Mouse (Mus musculus) kidney, adult 11 months (tissue): ENCODE measurements around the gene Rbm4b.

Source experiments
- DNase-seq: peaks from one replicate; pipeline ENCODE4 v3.0.0; 2022

Rbm4b gene

DNA sequence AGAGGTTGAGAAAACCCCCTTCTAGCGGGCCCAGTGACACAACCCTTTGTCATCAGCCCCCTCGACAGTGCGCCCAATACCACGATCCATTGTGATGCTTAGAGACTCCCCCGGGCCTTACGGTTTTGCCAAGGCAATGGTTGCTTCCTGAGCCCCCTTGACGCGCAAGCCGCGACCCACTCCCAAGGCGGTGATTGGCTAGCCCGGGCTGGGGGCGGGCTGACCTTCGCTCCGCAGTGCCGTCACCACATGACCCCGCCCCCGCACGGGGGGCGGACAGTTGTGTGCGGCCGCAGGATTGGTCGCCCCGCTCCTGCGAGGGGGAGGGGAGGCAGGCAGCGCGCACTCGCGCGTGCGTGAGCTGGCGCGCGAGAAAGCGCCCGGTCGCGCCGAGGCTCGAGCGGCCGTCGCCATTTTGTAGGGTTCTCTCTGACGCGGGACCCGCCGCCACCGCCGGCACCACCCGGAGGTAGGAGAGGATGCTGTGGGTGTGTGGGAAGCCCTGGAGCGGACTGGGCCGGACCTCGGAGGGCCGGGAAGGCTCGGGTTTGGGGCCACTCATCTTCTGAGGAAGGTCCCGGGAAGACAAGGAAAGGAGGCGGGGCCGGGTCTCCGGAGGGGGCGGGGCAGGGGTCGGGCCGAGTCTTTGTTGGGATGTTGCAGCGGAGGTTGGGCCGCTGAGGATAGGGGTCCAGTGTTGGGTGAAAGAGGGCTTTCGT lies at the start of gene Rbm4b:
Gene Rbm4b (plus strand): TSS at position 305 of the 719 bp plus-strand sequence.
- peak; percentile 95 for DNase-seq

DNA sequence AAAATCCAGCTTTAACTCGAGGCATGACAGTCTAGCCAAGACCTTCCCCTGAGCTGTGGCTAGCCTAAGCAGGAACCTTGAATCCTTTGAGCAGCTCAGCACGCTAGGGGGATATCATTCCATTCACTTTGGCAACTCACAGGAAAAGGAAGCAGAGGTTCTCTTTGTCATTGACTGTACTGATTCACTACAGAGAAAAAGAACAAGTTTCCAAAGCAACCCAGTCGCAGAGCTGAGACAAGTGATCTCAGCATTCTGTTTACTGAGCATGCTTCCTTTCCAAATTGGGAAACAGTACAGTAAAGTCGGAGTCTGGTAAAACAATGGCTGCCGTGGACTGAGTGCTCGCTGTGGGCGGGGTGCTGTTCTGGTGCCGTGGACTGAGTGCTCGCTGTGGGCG lies 47.5 kb upstream of the Rbm4b start:
- DNase-seq, result no peak

DNA sequence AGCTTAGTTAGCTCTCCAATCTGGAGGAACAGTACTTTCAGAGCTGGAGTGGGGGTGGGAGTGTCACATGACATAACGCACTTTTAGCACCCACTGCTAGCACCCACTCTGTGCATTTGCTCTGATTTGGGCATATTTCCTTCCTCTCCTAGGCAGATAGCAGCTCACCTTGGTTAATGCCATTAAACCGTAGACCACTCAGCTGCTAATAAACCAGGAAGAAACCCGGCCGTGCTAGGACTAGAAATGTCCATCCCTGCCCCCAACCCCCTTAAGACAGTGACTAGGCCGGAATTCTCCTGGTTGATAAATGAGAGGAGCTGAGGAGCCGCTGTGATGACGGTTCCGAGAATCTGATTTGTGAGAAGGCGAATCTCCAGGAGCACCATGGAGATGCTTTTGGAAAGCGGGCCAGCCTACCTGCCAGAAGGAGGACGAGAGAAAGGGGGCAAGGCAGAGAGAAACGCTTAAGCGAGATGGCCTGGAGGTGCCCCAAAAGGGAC lies 45.1 kb upstream of the Rbm4b start, which contains the start of gene Sptbn2:
Gene Sptbn2 (plus strand): TSS at position 70 of the 503 bp plus-strand sequence.
- DNase-seq, result no peak

DNA sequence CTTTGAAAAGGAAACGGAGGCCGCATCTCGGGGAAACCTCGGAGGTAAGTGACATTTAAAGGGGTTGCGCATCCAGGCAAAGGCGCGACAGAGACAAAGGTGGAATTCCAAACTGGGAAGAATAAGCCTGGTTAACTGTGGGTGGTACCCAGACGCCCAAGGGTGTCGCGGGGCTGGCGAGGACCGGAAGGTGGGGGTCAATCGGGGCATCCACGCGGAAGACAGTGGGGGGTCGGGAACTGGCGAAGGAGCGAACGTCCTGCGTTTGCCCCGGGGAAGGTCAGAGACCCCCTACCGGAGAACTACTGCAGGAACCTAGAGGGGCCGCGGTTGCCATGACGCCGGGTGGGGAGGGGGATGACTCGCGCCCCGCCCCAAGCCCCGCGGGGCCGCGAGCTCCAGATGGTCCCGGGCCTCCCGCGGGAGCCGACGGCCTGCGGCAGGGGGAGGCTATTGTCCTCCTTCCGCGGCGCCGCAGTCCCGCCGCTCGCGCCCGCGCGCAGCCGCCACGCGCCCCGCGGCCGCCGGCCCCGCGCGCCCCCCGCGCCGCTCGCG lies 44.6 kb upstream of the Rbm4b start:
- DNase-seq, result no peak

DNA sequence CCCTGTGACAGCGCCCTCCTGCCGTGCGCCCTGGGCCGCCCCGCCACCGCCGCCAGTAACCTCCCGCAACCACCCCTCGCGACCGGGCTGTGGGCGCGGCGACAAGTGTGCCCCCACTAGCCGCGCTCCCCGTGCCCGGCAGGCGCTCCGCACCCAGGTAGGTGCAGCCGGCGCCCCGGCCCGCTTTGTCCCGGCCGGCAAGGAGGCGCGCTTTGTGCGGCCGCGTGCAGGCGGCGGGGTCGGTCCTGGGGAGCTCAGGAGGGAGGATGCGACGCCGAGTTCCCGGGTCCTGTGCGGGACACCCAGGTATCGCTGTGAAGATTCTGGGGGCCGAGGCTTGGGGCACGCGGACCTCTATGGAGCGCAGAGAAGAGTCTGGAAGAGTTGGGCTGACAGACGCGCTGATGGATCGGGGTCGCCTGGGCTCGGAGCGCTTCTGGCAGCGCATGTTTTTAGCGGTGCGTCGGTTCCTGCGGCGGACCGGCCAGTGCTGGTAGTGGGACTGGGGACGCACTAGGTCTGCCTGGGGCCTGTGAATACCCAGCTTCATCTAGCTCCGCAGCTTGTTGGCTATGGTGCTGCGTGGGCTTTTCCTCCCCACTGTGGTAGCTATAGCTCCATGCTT lies 44.0 kb upstream of the Rbm4b start:
- no peak for DNase-seq

DNA sequence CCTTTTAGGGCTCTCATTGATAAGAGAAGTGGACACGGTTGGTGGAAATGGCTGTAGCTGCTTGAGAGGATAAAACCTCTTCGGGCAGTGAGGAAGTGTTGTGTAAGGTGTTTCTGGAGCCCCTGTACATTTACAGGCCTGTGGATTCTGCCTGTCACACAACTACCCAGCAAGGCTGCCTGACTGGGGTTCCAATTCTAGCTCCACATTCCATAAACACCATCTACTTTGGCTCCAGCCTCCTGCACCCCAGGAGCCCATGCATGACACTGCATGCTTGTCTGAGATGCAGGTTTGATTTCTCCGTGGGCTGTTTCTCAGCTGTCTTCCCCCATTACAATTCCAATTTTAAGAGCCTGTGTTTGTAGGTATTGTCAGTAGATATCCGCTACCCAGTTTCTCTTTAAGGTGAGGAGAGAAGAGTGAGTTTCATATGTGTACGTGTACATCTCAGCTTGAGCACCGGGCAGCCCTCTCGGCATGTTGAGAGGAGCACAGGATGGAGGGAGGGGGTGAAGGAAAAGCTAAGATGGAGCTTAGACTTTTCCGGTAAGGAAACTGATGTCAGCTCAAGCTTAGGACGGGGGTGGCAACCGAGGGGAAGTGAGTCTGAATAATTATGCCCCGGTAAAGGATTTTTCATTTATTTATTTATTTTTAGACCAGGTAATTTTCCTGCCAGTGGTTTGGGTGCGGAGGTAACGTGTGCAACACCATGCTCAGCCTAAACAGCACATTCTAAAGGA lies 43.3 kb upstream of the Rbm4b start:
- no peak for DNase-seq

DNA sequence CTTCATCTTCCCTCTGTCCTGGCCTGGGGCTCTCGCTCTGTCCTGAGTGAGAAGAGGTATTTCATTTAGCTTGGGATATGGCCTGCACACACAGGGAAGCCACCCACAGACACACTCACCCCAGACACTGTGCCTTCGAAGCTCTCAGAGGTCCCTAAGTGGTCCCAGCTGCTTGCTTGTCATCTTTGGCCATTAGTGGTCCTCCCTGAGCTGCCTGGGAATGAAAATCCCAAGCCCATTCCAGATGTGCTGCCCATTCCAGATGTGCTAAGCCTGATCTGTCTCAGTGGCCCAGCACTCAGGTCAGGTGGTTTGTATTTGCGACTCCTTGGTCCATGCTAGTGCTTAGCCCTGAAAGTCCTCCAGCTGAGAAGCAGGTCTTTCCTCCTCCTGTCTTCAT lies 42.4 kb upstream of the Rbm4b start:
- no peak for DNase-seq

DNA sequence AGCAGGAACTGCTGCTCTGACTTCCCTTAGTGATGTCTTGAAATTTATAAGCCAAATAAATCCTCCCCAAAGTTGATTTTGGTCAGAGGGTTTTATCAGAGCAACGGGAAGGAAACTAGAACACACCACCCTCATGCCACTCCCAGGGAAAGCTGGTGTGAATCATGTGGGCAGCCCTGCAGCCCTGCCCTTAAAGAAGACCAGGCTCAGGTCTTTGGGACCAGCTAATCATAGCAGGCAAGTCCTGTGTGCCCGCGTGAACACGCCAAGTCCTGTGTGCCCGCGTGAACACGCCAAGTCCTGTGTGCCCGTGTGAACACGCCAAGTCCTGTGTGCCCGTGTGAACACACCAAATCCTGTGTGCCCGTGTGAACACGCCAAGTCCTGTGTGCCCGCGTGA lies 39.5 kb upstream of the Rbm4b start:
- DNase-seq, result no peak

DNA sequence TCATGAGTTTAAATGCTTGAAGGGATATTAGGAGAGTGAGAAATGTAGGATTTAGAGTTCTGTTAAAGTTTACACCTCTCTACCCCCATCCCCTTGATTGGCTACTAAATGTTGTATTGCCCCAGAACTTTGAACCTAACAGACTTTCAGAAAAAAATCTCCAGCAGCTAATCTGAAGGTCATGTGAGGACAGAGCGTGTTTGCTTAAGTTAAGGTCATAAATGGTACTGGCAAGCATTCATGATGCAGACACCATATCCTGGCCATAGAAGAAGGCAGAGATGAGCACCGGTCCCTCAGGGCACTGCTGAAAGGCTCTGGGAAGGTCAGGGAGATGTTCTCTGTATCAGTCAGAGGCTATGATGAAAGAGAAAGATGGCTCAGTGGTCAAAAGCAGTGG lies 39.0 kb upstream of the Rbm4b start:
- DNase-seq, result no peak

DNA sequence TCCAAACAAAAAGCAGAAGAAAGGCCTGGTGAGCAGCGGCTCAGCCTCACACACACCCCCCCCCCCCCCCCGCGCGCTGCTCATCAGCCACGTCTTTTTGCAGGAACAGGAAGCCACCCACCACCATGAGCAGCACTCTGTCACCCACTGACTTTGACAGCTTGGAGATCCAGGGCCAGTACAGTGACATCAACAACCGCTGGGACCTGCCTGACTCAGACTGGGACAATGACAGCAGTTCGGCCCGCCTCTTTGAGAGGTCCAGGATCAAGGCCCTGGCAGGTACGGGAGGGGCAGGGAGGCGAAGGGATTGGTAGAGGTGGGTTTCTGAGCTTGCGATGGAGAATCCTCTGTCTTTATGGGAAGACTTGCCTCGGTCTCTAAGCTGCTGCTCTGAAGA lies 37.6 kb upstream of the Rbm4b start:
- DNase-seq, result no peak

DNA sequence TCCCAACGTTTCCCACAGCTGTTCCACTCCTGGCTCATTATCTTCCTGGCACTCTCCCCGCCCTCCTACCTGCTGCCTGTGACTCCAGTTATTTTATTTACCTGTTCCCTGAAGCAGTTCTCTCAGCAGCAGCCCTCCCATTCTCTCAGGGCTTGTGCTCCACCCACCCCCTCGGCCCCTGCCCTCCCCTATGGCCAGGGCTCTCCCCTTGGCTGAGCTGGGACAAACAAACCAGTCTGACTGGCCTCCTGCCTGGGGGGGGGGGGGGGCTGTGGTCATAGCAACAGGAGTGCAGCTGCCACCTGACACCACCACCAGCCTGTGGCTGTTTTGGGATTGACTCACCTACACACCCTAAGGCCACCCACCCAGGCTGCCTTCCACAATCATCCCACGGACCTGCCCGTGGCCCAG lies 36.9 kb upstream of the Rbm4b start:
- DNase-seq, result peak; percentile 85

DNA sequence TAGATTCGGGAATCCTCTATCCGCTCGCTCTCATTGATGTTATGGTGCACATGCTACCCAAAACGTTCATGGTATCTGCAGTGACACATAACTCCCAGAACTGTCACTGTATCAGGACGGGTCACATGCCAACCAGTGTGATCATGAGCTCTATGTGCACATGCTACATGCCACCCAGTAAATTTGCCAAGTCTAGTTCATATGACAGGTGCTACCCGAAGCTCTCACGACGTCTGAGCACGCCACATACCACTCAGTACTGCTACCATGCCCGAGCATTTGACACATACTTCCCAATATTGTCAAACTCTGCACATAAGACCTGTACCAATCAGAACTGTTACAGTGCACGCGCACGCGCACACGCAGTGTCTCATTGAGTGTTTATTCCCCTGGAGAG lies 36.2 kb upstream of the Rbm4b start:
- no peak for DNase-seq

DNA sequence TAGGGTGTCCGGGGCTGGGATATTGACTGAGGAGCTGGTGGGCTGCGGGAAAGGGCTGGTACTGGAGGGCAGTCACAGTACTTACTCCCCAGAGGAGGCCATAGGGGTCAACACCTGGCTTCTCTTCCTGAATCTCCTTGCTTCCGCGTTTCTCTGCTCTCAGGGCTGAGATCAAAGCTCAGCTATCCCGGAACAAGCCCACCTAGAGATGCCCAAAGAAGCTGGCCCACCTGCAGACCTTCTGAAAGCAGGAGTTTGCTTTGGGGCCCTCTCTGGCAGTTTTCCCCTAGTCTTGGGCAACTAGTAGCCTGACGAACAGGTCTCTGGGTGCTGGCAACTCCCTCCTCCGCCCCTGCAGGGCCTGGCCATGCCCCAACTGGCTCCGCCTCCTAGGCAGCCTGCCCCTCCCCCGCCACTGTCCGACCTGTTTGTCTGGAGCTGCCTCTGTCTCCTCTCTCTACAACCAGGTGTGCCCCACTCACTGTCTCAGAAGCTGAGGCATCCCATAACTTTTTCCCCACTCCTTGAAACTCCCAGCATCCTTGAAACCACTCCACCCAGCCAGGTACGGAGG lies 35.5 kb upstream of the Rbm4b start:
- DNase-seq, result peak; percentile 89

DNA sequence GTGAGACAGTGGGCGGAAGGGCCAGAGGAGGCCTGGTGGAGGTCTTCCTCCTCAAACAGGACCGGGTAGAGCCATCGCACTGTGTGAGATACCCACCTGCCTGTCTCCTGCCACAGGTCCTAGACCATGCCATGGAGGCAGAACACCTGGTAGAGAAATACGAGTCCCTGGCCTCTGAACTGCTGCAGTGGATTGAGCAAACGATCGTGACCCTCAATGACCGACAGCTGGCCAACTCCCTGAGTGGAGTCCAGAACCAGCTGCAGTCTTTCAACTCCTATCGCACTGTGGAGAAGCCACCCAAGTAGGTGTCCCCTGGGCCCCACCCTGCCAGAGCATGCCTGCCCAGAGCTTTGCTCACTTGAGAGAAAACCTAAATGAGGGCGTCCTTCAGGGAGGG lies 27.1 kb upstream of the Rbm4b start:
- no peak for DNase-seq

DNA sequence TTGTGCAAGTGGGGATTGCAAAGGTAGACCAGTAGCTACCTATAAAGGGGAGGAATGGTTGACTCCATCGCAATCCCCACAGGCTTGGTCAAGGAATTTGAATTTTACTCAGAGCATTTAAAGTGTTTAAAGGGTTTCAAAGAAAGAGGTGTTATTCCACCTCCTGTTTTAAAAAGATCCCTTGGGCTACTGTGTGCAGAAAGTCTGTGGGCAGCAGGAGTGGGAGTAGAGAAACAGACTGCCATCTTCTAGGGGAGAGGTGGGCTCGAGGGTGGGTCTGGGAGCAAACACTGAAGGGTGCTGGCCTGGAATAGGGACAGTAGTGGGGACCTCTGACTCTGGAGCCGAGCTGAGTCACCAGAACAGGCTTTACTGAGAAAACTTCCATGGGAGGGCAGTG lies 23.2 kb upstream of the Rbm4b start:
- DNase-seq, result no peak

DNA sequence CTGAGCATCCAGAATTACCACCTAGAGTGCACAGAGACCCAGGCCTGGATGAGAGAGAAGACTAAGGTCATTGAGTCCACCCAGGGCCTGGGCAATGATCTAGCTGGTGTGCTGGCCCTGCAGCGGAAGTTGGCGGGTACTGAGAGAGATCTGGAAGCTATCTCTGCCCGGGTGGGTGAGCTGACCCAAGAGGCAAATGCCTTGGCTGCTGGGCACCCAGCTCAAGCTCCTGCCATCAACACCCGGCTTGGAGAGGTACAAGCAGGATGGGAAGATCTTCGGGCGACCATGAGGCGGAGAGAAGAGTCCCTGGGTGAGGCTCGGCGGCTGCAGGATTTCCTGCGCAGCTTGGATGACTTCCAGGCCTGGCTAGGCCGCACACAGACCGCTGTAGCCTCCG lies 18.4 kb upstream of the Rbm4b start:
- no peak for DNase-seq

DNA sequence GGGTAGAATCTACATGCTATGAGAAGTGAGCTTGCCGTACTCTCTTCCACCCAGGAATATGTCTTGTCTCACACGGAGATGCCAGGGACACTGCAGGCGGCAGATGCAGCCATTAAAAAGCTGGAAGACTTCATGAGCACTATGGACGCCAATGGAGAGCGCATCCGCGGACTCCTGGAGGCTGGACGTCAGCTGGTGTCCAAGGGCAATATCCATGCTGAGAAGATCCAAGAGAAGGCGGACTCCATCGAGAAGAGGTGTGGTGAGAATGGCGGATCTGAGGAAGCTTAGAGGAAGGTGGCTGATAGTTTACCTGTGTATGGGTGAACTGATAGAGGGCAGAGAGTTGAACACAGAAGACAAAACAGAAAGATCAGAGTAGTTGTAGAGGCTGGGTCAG lies 17.2 kb upstream of the Rbm4b start:
- no peak for DNase-seq

DNA sequence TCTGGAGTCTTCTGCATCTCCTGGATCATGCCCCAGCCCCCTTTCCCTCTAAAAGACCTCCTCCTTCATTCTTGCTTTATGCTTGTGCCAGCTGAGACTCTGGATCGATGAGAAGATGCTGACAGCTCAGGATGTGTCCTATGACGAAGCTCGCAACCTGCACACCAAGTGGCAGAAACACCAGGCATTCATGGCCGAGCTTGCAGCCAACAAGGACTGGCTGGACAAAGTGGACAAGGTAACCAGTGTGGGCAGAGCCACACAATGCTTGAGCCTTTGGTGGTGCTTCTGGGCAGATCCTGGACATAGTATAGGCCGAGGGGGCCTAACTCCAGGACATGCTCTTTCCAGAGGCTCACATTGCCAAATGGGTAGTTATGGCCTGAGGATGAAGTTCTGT lies 16.5 kb upstream of the Rbm4b start:
- DNase-seq, result no peak

DNA sequence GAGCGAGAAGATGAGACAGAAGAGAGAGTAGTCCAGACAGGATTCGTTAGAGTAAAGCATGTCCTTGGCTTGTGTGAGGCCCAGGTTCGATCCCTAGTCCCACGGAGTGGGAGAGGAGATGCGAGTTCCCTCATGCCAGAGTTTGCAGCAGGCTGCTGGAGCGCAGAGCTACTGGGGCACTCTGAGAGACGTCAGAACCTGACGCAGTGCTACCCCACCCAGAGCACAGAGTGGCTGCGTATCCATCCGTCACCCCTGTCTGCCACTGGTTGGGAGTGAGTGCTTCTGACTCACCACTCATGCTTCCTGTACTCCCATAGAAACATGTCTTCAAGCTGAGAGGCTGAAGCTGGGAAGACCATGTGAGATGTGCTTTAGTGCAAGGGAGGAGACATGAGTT lies 14.8 kb upstream of the Rbm4b start:
- no peak for DNase-seq

DNA sequence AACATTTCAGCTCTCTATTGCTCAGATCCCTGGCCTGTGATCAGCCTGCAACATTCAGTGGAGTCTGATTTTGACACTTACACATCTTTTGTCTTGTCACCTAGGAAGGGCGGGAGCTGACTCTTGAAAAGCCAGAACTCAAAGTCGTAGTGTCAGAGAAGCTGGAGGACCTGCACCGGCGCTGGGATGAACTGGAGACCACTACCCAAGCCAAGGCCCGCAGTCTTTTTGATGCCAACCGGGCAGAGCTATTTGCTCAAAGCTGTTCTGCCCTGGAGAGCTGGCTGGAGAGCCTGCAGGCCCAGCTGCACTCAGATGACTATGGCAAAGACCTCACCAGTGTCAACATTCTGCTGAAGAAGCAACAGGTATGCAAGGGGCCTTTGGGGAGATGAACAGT lies 14.1 kb upstream of the Rbm4b start:
- no peak for DNase-seq

DNA sequence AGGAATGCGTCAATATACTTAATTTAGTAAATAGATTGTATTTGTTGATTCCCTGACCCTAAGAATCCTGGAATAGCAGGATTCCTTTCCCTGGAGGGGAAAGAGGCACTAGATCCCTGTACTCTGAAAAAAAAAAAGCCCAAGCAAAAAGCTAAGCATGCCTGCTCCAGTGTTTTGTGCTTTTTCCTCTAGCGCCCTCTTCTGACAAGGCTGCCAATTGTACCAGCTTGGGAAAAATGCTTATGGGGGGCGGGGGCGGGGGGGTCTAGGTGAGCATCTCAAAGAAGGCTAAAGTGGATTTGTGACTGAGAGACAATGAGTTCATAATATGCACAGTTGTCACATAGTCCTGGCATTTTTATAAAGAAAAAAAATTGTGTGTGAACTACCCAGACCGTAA lies 12.8 kb upstream of the Rbm4b start:
- no peak for DNase-seq

DNA sequence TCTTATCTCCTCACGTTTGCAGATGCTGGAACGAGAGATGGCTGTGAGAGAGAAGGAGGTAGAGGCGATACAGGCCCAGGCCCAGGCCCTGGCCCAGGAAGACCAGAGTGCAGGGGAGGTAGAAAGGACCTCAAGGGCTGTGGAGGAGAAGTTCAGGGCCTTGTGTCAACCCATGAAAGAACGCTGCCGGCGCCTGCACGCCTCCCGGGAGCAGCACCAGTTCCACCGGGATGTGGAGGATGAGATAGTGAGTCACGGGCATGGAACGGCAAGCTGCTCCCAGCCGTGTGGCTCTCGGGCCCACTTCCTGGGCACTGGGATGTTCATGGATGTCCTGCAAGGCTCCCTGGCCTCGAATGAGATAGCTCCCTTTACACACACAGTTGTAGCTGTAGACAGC lies 12.3 kb upstream of the Rbm4b start:
- DNase-seq, result no peak

DNA sequence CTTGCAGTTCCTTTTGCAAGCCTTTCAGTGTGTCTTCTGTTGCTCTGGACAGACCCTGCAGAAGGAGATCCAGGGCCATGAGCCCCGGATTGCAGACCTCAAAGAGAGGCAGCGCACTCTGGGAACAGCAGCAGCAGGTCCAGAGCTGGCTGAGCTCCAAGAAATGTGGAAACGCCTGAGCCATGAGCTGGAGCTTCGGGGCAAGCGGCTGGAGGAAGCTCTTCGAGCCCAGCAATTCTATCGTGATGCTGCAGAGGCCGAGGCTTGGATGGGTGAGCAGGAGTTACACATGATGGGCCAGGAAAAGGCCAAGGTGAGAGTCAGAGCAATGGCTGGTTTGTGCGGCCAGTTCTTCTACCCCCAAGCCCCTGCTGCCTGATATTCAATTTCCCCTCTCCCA lies 11.2 kb upstream of the Rbm4b start:
- DNase-seq, result no peak
